Mouse (Mus musculus) yolk sac, embryonic 10.5 days (tissue): ENCODE measurements around the gene Itih4.

ENCODE experiments used
- DNase-seq: peaks from one replicate; pipeline ENCODE4 v3.0.0-alpha.2; 2017; ENCODE audit warnings: low spot score

Gene Itih4

DNA sequence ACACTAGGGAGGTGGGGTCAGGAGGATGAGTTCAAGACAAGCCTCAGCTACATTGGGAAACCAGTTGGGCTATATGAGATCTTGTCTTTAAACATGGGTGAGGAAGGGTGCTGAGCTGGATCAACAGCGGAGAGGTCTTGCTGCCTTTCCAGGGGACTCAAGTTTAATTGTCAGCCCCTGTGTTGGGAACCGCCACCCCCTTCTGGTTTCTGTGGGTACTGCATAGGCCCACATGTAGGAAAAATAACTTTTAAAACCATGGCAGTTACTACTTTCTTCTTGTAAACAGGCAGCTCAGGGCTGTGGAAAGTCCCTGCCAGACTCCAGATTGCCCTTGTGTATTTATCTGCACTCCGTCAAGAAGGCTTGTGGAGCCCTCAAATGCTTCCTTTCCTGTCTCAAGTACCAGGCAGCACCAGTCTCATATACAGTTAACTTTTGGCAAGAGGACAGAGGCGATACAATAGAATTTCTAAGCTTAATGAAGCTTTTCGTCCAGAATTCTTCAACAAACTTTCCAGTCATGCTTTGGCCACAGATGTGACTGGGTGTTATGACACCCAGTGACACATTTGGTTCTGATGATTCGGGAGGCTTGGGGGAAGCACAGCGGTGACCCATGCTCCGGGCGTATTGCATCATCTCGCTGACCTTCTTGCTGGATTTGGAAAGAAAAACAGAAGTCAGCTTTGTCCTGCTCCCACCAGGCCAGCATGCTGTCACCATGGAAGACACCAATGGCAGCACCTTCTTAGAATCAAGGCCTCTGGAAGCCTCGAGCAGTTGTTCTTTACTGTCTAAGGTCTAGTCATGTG, 57.8 kb downstream of the Itih4 start:
- DNase-seq: peak; percentile 84

DNA sequence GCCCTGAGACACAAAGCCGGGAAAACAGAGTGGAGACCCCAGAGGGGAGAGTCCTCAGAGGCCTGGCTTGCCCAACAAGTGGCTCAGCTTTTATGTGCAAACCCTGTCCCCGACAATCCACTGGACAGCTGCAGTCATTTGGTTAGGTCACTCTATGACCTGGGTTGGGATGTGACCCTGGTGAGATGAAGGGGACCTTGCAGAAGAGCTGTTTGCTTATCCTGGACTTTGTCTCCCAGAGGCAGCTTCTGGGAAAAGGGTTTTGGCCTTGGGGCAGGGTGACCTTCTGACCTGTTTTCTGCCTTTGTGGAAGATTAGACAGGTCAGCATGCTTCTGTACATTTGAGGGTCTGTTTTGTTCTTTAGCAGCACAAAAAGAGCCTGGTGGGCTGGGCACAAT, 58.5 kb downstream of the Itih4 start:
- peak; percentile 87 for DNase-seq

DNA sequence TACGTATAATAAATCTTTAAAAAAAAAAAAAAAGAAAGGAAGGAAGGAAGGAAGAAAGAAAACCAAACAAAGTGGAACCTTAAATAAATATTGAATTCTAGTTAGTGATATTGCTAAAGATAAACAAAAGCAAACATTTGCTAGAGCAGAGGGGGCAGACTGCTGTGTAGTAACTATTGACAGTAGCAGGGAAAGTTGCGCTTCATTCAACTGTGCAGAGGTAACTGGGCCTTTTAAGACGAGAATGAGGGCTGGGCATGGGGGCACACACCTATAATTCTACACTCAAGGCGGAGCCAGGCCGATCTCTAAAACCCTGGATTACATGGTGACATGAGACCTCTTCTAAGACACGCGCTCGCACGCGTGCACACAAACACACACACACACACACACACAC, 63.7 kb downstream of the Itih4 start:
- DNase-seq: peak; percentile 20

DNA sequence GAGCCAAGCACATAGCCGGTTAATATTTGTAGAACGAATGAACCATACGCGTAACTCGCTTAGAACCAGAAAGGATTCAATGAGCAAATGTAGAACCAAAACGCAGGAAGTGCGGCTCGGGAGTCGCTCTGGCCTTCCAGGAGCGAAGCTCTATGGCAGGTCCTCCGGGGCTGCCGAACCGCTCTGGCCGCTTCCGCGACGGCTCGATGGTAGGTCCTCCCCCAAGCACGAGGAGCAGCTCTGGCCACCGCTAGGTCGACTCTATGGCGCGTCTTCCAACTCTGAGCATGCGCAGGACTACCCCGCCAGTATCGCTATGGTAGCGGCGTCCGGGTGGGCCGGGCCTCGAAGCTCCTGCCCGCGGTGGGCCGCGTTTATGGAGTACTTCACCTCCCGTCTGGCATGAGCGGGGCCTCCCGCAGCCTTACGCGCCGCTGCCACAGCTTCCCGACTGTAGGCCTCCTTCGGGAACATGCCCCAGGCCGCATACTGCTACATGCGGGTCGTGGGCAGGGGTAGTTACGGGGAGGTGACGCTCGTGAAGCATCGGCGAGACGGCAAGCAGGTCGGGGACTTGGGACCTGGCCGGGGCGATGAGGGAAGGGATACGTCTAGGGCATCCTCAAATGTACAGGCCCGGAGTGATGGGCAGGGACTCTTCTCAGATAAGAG, 65.0 kb downstream of the Itih4 start, which contains the start of gene Nek4:
Gene Nek4, plus strand, starts transcription at position 224 of the 672 bp plus-strand sequence.
- DNase-seq: peak; percentile 97
